Mouse (Mus musculus) brain, embryonic 14.5 days (tissue): ENCODE measurements around the gene 4931406C07Rik. TPM values are rescaled to one million over a fixed set of nuclear protein-coding genes. Genes with fewer than 3 reads are reported as not detected.
A peak's percentile ranks its signal among the peaks of the same experiment; 100 is the strongest.

Experiments used
- DNase-seq: peaks from one replicate; pipeline ENCODE4 v3.0.0-alpha.2; 2011; ENCODE audit warnings: low read depth
- CTCF ChIP-seq: fragments of 200-500 bp; IDR thresholded peaks from 2 replicates; pipeline ENCODE4 v1.5.1; 2012; ENCODE audit warnings: inconsistent platforms, mild to moderate bottlenecking, moderate library complexity, borderline replicate concordance; ENCODE audit not compliant: insufficient read depth, insufficient read length; ENCODE audit errors: extremely low read depth
- POLR2A ChIP-seq: fragments of 200-500 bp; IDR thresholded peaks from 2 replicates; pipeline ENCODE4 v1.6.1; 2012; ENCODE audit warnings: mild to moderate bottlenecking, inconsistent platforms, borderline replicate concordance; ENCODE audit not compliant: poor library complexity, insufficient read depth, insufficient read length, severe bottlenecking; ENCODE audit errors: extremely low read depth
- polyA plus RNA-seq: library from polyadenylated mRNA; depleted of rRNA; stranded (reverse); fragments of >200 nt; gene quantifications from 2 replicates; pipeline ENCODE4 v1.2.3, GENCODE M21; 2012

4931406C07Rik gene
- polyA plus RNA-seq, 1 experiment, result 22.8 TPM

DNA sequence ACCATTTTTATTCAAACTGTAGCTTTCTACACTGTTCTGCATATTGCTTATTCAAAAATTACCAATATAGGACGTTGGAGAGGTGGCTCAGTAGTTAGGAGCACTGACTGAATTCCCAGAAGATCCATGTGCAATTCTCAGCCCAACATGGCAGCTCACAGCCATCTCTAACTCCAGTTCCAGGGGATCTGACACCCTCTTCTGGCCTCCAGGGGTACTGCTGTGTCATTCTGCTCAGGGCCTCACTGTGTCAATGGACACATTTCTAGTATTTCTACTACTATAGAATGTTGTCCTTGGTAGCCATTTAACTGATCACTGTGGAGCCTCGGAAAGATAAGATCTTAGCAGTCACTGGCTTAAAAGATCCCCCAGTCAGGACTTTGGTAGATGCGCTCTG, 20.8 kb downstream of the 4931406C07Rik start:
- TF ChIP-seq POLR2A, result no peak
- no peak; the same call in 1 of the 2 replicates for TF ChIP-seq CTCF
- DNase-seq, result no peak

DNA sequence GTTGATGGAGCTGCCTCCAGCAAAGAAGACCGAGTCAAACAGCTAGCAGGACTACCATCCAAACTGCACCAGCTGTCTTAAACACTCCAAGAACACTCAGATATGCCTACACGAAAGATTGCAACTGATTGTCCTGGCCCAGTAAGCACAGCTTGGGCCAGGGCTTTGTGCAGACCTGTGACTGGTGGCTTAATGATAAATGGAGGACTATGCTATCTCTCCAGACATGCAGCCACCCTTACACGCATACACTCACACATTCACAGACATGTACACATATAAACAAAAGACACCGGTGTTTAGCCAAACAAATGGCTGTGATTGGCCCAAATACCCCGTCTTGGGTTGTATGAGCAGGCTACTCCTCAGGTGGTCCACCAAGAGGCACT, 25.8 kb downstream of the 4931406C07Rik start:
- no peak for TF ChIP-seq POLR2A
- TF ChIP-seq CTCF, result no peak
- no peak for DNase-seq

DNA sequence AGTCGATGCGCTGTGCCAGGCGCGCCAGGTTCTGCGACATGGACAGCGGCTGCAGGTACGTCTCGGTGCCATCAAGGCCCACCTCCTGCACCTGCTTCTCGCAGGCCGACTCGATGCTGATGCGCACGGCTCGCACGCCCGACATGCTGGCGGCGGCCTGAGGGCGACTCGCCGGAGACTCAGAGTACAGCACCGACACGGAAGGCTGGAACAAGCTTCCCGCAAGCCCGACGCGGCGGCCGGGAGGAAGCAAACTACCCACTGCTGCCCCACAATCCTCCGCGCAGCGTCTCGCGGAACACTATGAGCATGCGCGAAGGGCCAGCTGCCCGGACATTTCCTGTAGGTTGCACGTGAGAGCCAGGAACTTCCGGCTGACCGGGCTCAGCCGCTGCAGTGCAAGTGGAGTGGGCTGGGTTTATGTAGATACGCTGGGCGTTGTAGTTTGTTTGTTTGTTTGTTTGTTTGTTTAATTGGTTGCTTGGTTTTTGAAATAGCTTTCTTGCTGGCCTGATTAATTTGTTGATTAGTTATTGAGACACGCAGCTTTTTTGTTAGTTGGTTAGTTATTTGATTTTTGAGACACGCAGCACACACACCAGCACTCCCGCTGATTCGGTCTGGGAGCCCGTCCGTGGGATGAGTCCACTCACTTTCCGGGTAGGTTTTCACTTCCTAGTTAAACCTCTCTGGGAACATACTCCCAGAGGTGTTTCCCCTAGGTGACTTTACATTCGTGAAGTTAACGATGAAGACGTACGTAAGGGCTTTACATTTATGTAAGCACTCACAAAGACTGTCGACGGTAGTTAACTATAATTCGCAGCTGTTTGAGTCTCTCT, 26.4 kb downstream of the 4931406C07Rik start, which contains the start of gene Med17:
Med17 (minus strand) TSS at position 283 of the 842 bp plus-strand sequence.
- TF ChIP-seq POLR2A, result peak; percentile 67; the same call in 1 of the 2 replicates
- TF ChIP-seq CTCF, result no peak
- peak; percentile 99 for DNase-seq

DNA sequence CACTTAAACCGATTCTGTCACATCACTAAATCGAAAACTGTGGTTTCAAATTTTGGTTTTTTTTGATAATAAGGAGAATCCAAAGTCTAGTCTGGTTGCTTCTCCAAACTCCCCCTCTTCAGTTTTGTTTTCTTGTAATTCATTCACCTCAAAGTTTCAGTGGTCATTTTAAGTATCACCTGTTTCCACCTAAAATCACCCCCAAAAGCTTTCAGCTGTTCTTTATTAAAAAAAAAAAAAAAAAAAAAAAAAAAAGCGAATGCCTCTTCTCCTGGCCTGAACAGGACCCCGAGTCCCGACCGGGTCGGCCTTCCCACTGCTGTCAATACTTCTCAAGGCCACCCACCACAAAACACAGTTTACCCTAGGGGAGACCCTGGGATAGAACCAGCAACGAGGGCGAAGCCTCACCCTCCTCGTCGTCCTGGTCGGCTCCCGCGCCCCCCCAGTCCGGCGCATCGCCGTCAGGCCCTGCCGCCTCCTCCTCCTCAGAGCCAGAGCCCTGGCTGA, 27.1 kb downstream of the 4931406C07Rik start:
- no peak for DNase-seq
- TF ChIP-seq CTCF (no peak), POLR2A (no peak)

DNA sequence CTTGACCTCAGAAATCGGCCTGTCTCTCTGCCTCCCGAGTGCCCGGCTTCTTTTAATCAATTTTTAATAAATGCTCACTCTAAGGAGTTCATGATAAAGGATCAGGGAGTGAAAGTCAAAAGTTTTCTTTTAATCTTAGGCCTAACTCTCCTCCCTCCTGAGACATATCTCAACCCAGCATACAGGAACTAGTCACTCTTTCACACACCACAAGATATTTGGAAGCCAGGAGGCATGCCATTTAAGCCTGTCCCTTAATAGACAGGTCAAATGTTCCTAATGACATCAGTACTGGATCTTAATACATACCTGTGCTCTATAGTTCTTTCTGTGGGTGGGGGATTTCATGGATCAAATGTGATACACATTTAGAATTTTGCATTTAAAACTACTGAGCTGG, 27.9 kb downstream of the 4931406C07Rik start:
- DNase-seq, result no peak
- TF ChIP-seq POLR2A (no peak), CTCF (no peak)

DNA sequence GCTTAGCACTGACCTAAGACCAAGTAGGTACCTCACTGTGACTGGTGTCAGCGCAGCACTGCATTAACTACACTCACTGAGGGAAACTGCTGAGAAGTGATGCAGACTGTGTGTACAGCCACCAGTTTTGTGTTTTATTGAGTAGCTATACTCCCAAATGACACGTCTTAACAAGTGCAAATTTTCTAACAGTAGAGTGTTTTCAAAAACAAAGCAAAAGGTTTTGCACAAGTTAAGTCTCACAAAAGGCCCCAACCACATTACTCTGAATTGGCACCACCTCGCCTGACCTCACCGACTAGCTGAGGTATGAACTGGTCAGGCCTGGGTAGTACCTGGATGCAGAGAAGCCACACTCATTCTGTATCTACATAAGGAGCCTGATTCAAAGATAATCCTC, 29.4 kb downstream of the 4931406C07Rik start:
- no peak for TF ChIP-seq POLR2A
- TF ChIP-seq CTCF, result no peak
- no peak for DNase-seq

DNA sequence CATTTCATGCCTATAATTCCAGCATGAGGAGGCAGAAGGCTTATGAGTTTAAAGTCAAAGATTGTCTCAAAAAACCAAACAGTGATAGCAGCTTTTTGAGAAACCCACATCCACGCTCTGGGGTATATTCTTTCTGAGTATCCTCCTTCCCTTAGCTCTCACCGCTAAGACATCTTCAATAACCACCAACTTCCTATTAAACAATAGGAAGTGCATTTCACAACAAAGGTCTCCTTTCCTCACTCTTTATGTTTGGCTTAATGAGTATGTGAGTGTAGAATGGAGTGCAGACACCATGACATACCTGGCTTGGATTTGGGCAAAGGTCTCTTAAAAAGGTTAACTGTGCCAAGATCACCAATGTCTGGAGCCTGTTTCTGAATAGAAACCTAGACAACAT, 32.3 kb downstream of the 4931406C07Rik start:
- TF ChIP-seq CTCF (no peak), POLR2A (no peak)
- DNase-seq, result no peak

DNA sequence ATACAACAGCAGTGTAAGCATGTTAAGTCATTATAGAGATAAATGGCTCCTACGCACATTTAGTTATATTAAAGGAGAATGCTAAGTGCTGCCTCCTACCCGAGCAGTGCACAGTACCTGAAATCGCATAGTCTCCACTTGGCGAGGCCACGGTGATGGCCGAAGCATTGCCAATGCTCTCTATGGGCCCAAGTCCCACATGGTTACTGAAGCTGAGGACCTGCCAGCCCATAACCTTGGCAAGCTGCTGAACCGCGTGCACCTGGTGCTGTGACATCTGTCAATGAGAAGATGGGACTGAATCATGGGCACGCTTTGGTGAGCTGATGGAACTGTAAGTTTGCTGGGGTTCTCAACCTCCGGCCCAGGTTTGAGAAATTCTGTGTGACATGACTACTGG, 42.8 kb downstream of the 4931406C07Rik start:
- DNase-seq, result no peak
- TF ChIP-seq POLR2A (no peak), CTCF (no peak)

DNA sequence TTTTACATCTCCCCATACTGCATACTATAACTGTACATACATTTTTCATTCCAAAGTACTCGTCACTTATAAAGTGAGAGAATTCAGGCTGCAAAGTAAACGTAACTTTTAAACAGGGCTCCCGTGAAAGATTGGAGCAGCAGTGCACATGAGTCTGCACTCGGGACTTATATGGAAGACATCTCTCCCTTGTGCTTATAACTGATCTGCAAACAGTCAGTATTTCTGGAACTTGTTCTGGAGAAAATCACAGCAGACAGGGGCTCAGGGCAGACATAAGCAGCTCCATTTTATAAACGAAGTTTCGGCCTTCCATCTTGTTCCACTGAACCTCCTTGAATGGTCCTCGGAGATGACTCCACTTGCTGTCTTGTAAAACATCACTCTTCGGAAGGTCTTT, 44.3 kb downstream of the 4931406C07Rik start:
- TF ChIP-seq POLR2A (no peak), CTCF (no peak)
- no peak for DNase-seq

DNA sequence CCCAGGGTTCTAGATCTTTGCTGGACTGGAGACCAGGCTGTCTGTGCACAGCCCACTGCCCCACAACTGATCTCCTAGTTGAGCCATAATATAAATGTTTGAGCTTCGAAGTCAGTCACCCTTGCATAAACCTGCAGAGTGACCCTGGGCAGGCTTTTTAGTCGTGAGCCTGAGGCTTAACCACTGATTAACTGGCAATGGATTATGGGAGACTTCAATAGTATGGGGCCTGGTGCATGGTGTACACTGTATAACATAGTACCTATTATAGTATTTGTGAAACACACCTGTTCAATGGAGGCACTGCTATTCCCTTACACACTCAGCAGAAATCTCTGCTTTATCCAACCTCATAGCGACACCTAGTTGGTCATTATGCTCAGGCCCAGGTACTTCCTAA, 50.0 kb downstream of the 4931406C07Rik start:
- TF ChIP-seq POLR2A (no peak), CTCF (no peak)
- no peak for DNase-seq

DNA sequence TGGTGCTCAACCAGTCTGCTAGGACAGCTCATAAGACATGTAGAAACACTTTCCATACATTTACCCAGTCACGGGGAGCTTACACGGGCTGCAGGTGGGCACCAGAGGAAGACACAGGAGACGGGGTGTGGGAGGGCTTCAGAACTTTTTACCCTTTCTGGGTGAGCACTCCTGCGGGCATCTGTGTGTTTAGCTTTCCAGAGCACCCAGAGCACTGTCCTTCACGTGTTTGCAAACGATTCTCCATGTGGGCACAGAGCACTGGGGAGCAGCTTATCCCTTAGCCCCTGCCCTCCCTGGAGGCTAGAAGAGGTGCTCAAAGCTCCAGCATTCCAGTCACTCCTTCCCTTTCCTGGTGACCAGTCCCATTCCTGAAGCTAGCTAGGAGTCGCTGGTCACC, 51.7 kb downstream of the 4931406C07Rik start:
- DNase-seq, result no peak
- TF ChIP-seq POLR2A (no peak), CTCF (no peak)

DNA sequence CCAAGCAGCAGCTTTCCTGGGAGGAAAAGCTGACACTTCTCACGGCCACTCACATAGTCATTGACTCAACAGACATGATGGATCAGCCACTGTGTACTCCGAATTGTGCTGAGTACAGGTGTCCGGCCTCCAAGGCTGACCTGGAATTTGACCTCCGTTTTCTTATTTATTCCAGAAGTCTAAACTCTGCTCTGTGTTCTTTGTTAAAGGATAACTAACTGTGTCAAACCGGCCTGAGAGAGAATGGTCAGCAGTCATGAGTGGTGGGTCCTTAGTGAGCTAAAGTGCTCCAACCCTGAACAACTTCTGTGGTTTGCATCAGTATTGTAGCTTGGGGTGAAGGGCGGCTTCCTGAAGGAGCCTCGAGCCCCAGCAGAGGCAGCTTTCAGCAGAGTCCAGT, 54.1 kb downstream of the 4931406C07Rik start:
- DNase-seq, result no peak
- TF ChIP-seq CTCF (no peak), POLR2A (no peak)

DNA sequence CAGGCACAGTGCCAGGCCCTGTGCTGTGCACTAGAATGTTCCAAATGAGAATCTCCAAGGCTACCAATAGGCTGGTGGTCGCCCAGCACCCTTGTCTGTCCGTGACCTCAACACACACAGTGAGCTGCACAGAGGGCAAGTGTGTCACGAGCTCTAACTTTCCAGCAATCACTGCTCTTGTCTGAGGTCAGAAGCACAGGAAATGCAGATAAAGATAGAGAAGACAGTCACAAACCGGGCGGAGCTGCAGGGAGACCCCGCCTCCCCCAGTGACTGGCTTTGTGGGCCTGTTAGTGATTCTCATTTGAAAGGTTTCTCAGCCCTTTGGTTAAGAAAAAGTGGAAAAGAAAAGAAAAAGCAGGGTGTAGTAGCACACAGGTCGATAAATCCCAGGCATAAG, 55.9 kb downstream of the 4931406C07Rik start:
- DNase-seq, result no peak
- TF ChIP-seq CTCF, result no peak
- no peak for TF ChIP-seq POLR2A
